Mouse (Mus musculus): ENCODE data around the gene Hist1h2an. TPM values are rescaled to one million over a fixed set of nuclear protein-coding genes. Genes with fewer than 3 reads are reported as not detected.
"Not testable (repeated sequence)": the region's sequence is repeated elsewhere in the genome, so short reads cannot be mapped to it uniquely, and the experiment has no call there.

The Hist1h2an gene
- polyA plus RNA-seq, 1 experiment from 2014 or later = 8.9 TPM

- peaks cover 7% of the 10 kb centered on the region; the same call in 1 of the 2 replicates for H3K4me1 ChIP-seq (ENCODE audit: insufficient read depth)
- H3K27me3 ChIP-seq (ENCODE audit: insufficient read depth, low read length) = no peaks in the 10 kb centered on the region
- WGBS = 35% methylated on average over 6 of the region's 6 CpGs
- no peak for ATAC-seq (ENCODE audit: insufficient read depth)
- peak overlapping the region; percentile 88 for H3K4me2 ChIP-seq
- no peaks in the 10 kb centered on the region for H3K9me3 ChIP-seq (ENCODE audit: low read depth, low read length)
- H3K27ac ChIP-seq (ENCODE audit: low read depth) = peak overlapping the region; percentile 100
- H3K4me3 ChIP-seq (ENCODE audit: low read depth, low read length) = peak overlapping the region; percentile 70
- no peak for TF ChIP-seq CTCF (IDR thresholded peaks at IDR 0.05; ENCODE audit: low read depth)
- no peaks in the 10 kb centered on the region for H3K36me3 ChIP-seq (ENCODE audit: insufficient read depth)
- DNase-seq = peak; percentile 11
- peak overlapping the region; percentile 99 for H3K9ac ChIP-seq
Measured at GRCm38 (mm10) chr13:21781021-21781555, 5.9 kb downstream of the Hist1h2an start.

GRCm38 (mm10) chr13:21779767-21780731 is 7.0 kb downstream of the Hist1h2an start, which contains the start of gene Hist1h1b:
Hist1h1b (minus strand) TSS chr13:21780625.
- no peak for TF ChIP-seq CTCF (IDR thresholded peaks at IDR 0.05; ENCODE audit: low read depth)
- H3K4me3 ChIP-seq (ENCODE audit: low read depth, low read length) = peak within 1 kb of the TSS; percentile 70
- H3K36me3 ChIP-seq (ENCODE audit: insufficient read depth) = no peaks in the 10 kb centered on the region
- no peaks in the 10 kb centered on the region for H3K27me3 ChIP-seq (ENCODE audit: insufficient read depth, low read length)
- DNase-seq (peak; percentile 96), ATAC-seq (ENCODE audit: insufficient read depth) (peak; percentile 55)
- peak within 1 kb of the TSS; percentile 100 for H3K27ac ChIP-seq (ENCODE audit: low read depth)
- no peaks in the 10 kb centered on the region for H3K9me3 ChIP-seq (ENCODE audit: low read depth, low read length)
- H3K9ac ChIP-seq = peak within 1 kb of the TSS; percentile 99
- peak within 1 kb of the TSS; percentile 88 for H3K4me2 ChIP-seq
- under 1% methylated on average over 44 of the region's 44 CpGs for WGBS
- peaks cover 4% of the 10 kb centered on the region; the same call in 1 of the 2 replicates for H3K4me1 ChIP-seq (ENCODE audit: insufficient read depth)

- Histone ChIP-seq H3K4me3 (ENCODE audit: low read depth, low read length) (peak overlapping the region; percentile 70), H3K4me2 (peak overlapping the region; percentile 88), H3K9ac (peak overlapping the region; percentile 99), H3K27ac (ENCODE audit: low read depth) (peak overlapping the region; percentile 100), H3K27me3 (ENCODE audit: insufficient read depth, low read length) (no peaks in the 10 kb centered on the region), H3K36me3 (ENCODE audit: insufficient read depth) (no peaks in the 10 kb centered on the region), H3K4me1 (ENCODE audit: insufficient read depth) (no peaks in the 10 kb centered on the region), H3K9me3 (ENCODE audit: low read depth, low read length) (no peaks in the 10 kb centered on the region)
- 3% methylated on average over 33 of the region's 33 CpGs for WGBS
- ATAC-seq (ENCODE audit: insufficient read depth) (peak; percentile 79), DNase-seq (peak; percentile 96)
- no peak for TF ChIP-seq CTCF (IDR thresholded peaks at IDR 0.05; ENCODE audit: low read depth)
Measured at GRCm38 (mm10) chr13:21778814-21779766, 7.9 kb downstream of the Hist1h2an start.

GRCm38 (mm10) chr13:21755707-21756106 is 31.3 kb downstream of the Hist1h2an start:
- Histone ChIP-seq H3K4me3 (ENCODE audit: low read depth, low read length) (peak overlapping the region; percentile 46), H3K9me3 (ENCODE audit: low read depth, low read length) (no peaks in the 10 kb centered on the region), H3K9ac (peak overlapping the region; percentile 28; the same call in 1 of the 2 replicates), H3K27ac (ENCODE audit: low read depth) (no peak overlapping the region), H3K36me3 (ENCODE audit: insufficient read depth) (no peaks in the 10 kb centered on the region), H3K4me1 (ENCODE audit: insufficient read depth) (no peaks in the 10 kb centered on the region), H3K27me3 (ENCODE audit: insufficient read depth, low read length) (no peaks in the 10 kb centered on the region), H3K4me2 (peak overlapping the region; percentile 70)
- ATAC-seq (ENCODE audit: insufficient read depth) (no peak), DNase-seq (no peak)
- 51% methylated on average over 1 of the region's 1 CpGs for WGBS
- no peak for TF ChIP-seq CTCF (IDR thresholded peaks at IDR 0.05; ENCODE audit: low read depth)

- peak overlapping the region; percentile 75 for H3K4me2 ChIP-seq
- H3K4me3 ChIP-seq (ENCODE audit: low read depth, low read length) = peak overlapping the region; percentile 46
- peak overlapping the region; percentile 79 for H3K9ac ChIP-seq
- peak overlapping the region; percentile 98 for H3K27ac ChIP-seq (ENCODE audit: low read depth)
- not testable (repeated sequence) for H3K4me1 ChIP-seq (ENCODE audit: insufficient read depth); H3K9me3 ChIP-seq (ENCODE audit: low read depth, low read length); H3K27me3 ChIP-seq (ENCODE audit: insufficient read depth, low read length); H3K36me3 ChIP-seq (ENCODE audit: insufficient read depth)
- WGBS = under 1% methylated on average over 15 of the region's 26 CpGs
- DNase-seq = peak; percentile 86
- ATAC-seq (ENCODE audit: insufficient read depth) = peak; percentile 7; the same call in 1 of the 2 replicates
Measured at GRCm38 (mm10) chr13:21754294-21755001, 32.6 kb downstream of the Hist1h2an start.
